Mouse (Mus musculus) lung, embryonic 14.5 days (tissue): ENCODE results near the gene Cx3cr1. TPM values are rescaled to one million over a fixed set of nuclear protein-coding genes. Genes with fewer than 3 reads are reported as not detected.
A peak's percentile ranks its signal among the peaks of the same experiment; 100 is the strongest.

Experiments used
- ATAC-seq: fragments of 200-750 bp; cut with Nextera tagmentation; 2 replicates; pipeline ENCODE4 v1.8.0; 2017; ENCODE audit warnings: mild to moderate bottlenecking, moderate TSS enrichment, moderate library complexity; ENCODE audit not compliant: insufficient read depth
- DNase-seq: peaks from one replicate; pipeline ENCODE4 v3.0.0-alpha.2; 2015
- H3K27ac ChIP-seq: fragments of 300-500 bp; sonication (generic); 2 replicates; pipeline ENCODE4 v1.5.1; 2014; ENCODE audit warnings: low read depth, mild to moderate bottlenecking, moderate library complexity
- H3K27me3 ChIP-seq: fragments of 300-500 bp; sonication (generic); 2 replicates; pipeline ENCODE4 v1.6.1; 2014; ENCODE audit warnings: low read length, control low read depth; ENCODE audit not compliant: insufficient read depth
- H3K36me3 ChIP-seq: fragments of 300-500 bp; sonication (generic); 2 replicates; pipeline ENCODE4 v1.6.1; 2014; ENCODE audit warnings: control low read depth; ENCODE audit not compliant: insufficient read depth
- H3K4me1 ChIP-seq: fragments of 300-500 bp; sonication (generic); 2 replicates; pipeline ENCODE4 v1.6.1; 2014; ENCODE audit warnings: antibody characterized with exemption, control low read depth; ENCODE audit not compliant: insufficient read depth
- H3K4me2 ChIP-seq: fragments of 300-500 bp; sonication (generic); 2 replicates; pipeline ENCODE4 v1.6.1; 2014; ENCODE audit warnings: mild to moderate bottlenecking
- H3K4me3 ChIP-seq: fragments of 300-500 bp; sonication (generic); 2 replicates; pipeline ENCODE4 v1.5.1; 2014; ENCODE audit warnings: low read depth, low read length
- H3K9ac ChIP-seq: fragments of 300-500 bp; sonication (generic); 2 replicates; pipeline ENCODE4 v1.6.1; 2014
- H3K9me3 ChIP-seq: fragments of 300-500 bp; sonication (generic); 2 replicates; pipeline ENCODE4 v1.6.1; 2016; ENCODE audit warnings: low read depth, low read length, control low read depth
- CTCF ChIP-seq: IDR thresholded peaks from 2 replicates; pipeline ENCODE4 v1.5.1; 2016; ENCODE audit warnings: antibody characterized with exemption, low read depth
- WGBS: fragments of 180-500 bp; shearing (Covaris S2); extraction: QIAGEN DNeasy Blood & Tissue Kit; methylation state at CpG from one replicate; pipeline ENCODE4 v1.1.7; 2014; 5-methylcytosine and 5-hydroxymethylcytosine counted together
- polyA plus RNA-seq: library from polyadenylated mRNA; unstranded; fragments of >200 nt; fragmentation: Nextera tagmentation; extraction: Ambion mirVana; gene quantifications from 2 replicates; pipeline ENCODE4 v1.2.1, GENCODE M21; 2014

Cx3cr1 gene
- polyA plus RNA-seq, 1 experiment from 2014 or later = 9.7 TPM

DNA sequence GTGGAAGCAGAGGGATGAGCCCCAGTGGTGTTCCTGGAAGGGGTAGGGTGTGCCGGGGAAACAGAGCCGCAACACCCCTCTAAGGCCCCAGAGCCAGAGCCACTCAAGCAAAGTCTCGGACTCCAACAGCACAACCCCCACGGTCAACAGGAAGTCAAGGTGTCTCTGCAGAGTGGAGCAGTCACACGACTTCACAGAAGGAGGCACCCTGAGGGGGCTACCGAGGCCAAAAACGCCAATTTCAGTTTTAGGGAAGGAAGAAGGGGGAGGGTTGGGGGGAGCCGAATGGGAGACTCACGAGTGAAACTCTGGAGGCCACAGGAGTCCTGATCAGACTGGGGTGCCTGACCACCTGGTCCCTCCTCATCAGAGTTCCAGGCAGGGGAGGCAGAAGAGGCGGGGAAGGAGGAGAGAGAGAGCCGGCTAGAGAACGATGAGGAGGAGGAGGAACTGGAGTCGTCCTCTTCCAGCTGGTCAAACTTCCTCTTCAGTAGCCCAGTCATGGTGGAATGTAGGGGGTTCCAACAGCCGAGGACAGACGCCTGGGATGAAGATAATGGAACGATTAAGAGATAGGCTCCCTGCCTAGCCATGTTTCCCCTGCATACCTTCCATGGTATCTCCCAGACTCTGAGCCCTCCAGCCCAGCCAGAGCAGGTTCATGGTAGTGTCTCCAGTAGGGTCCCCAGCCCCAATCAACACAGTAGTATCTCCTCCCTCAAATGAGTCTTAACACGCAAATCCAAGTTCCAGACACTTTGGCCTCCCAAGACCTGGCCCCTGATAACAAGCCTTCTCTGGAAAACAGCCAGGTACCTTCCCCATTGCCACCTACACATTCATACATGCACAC lies 92.7 kb downstream of the Cx3cr1 start:
- Histone ChIP-seq H3K27me3 (no peaks in the 10 kb centered on the region), H3K4me3 (no peak overlapping the region), H3K27ac (no peak overlapping the region), H3K4me2 (peak overlapping the region; percentile 32; the same call in 1 of the 2 replicates), H3K9me3 (no peaks in the 10 kb centered on the region), H3K4me1 (peaks cover 50% of the 10 kb centered on the region), H3K9ac (no peak overlapping the region), H3K36me3 (peaks cover 32% of the 10 kb centered on the region)
- DNase-seq = no peak
- 20% methylated on average over 17 of the region's 17 CpGs for WGBS
- no peak for TF ChIP-seq CTCF
- ATAC-seq = no peak

DNA sequence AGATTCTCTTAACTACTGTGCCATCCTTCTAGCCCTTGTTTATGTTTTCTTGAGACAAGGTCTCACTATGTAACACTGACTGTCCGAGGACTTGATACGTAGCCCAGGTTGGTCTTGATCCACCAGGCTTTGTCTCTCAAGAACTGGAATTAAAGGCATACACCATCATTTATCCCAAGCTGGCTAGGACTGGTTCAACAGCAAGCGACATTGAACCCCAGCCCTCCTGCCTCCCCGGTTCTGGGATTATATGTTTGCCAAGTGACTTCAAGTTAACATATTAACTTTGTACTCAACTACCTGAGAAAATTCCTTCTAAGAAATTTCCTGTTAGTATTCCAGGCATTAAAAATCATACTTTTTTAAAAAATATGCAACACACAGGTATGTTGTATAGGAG lies 94.4 kb downstream of the Cx3cr1 start:
- H3K27me3 ChIP-seq = no peaks in the 10 kb centered on the region
- TF ChIP-seq CTCF = no peak
- H3K4me3 ChIP-seq = no peak overlapping the region
- WGBS = 82% methylated on average over 4 of the region's 4 CpGs
- no peak overlapping the region for H3K27ac ChIP-seq
- H3K9ac ChIP-seq = no peak overlapping the region
- no peak overlapping the region for H3K4me2 ChIP-seq
- ATAC-seq (no peak), DNase-seq (no peak)
- H3K9me3 ChIP-seq = no peaks in the 10 kb centered on the region
- H3K36me3 ChIP-seq = peaks cover 41% of the 10 kb centered on the region
- H3K4me1 ChIP-seq = peaks cover 42% of the 10 kb centered on the region

DNA sequence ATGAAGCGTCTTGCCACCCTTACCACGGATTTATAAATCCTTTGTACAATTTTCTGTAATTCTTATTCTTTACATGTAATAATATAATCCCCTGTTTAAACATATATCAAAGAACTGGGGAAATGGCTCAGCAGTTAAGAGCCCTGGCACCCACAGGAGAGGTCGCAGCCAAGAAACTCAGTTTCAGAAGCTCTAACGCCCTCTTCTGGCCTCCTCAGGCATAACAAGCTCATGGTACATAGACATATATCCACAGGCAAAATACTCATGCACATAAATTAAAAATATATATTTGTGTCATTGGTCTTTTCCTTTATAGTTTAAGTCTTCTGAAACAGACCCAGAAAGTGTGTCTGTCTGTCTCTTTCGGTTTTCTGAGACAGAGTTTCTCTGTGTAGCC lies 95.1 kb downstream of the Cx3cr1 start:
- peak; percentile 33 for TF ChIP-seq CTCF
- peaks cover 38% of the 10 kb centered on the region for H3K4me1 ChIP-seq

DNA sequence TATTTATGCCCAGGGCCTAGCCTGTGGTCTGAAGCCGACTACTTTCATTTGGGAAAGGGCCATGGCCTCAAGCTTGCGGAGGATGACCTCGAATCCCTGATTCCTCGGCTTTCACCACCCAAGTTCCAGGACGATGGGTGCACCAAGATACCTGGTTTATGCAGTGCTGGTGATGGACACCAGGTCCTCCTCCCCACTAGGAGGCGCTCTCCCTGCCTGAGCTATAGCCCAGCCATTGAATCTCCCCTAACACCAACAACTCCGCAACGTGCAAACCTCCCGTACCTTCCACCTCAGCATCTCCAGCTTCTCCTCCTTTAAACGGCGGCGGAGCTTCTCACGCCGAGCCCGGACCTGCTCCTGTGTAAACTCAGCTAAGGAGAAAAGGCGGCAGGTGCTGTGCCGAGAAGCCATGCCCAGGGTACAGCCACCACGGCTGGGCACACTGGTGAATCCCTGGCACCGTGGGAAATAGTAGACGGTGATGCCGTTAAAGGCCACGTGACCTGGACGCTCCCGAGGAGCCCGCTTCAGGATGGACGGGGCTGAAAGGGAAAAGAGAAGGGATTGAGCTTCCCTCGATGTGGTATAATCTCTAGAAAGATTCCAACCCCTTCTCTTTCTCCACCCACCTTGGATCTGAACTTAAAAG lies 95.7 kb downstream of the Cx3cr1 start:
- peaks cover 41% of the 10 kb centered on the region for H3K36me3 ChIP-seq
- H3K27ac ChIP-seq = no peak overlapping the region
- ATAC-seq = no peak
- H3K4me1 ChIP-seq = peaks cover 33% of the 10 kb centered on the region
- 92% methylated on average over 27 of the region's 27 CpGs for WGBS
- no peak for DNase-seq
- H3K9ac ChIP-seq = no peak overlapping the region
- peak; percentile 63 for TF ChIP-seq CTCF
- no peaks in the 10 kb centered on the region for H3K27me3 ChIP-seq
- no peak overlapping the region for H3K4me2 ChIP-seq
- no peak overlapping the region for H3K4me3 ChIP-seq
- no peaks in the 10 kb centered on the region for H3K9me3 ChIP-seq

More for the DNA sequence above, 95.1 kb downstream of the Cx3cr1 start:
- no peaks in the 10 kb centered on the region for H3K9me3 ChIP-seq
- no peak overlapping the region for H3K4me2 ChIP-seq
- no peak overlapping the region for H3K4me3 ChIP-seq
- no peak overlapping the region for H3K27ac ChIP-seq
- 73% methylated on average over 5 of the region's 5 CpGs for WGBS
- no peaks in the 10 kb centered on the region for H3K27me3 ChIP-seq
- no peak for DNase-seq
- H3K9ac ChIP-seq = no peak overlapping the region
- no peak for ATAC-seq
- peaks cover 41% of the 10 kb centered on the region for H3K36me3 ChIP-seq

DNA sequence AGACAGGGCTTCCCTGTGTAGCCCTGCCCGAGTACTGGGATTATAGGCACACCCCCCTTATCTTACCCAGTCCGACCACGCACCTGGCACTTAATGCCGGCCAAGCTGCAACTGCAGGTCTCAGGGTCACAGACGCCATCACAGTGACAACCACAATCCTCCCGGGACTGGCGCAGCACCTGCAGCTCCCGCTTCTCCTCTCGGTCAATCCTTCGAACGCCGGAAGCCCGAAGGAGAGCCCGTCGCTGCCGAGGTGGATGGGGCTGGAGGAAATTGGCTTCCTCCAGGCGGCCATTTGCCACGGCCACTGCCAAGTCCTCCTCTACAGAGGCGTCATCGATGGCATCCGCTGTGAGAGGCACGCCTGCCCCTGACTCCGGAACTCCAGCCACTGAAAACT lies 96.4 kb downstream of the Cx3cr1 start:
- no peak overlapping the region for H3K4me3 ChIP-seq
- no peak for TF ChIP-seq CTCF
- no peak for DNase-seq
- peaks cover 27% of the 10 kb centered on the region for H3K4me1 ChIP-seq
- no peaks in the 10 kb centered on the region for H3K9me3 ChIP-seq
- no peak overlapping the region for H3K4me2 ChIP-seq
- H3K27me3 ChIP-seq = no peaks in the 10 kb centered on the region
- H3K36me3 ChIP-seq = peaks cover 41% of the 10 kb centered on the region
- WGBS = 89% methylated on average over 23 of the region's 23 CpGs
- no peak overlapping the region for H3K27ac ChIP-seq
- no peak overlapping the region for H3K9ac ChIP-seq
- no peak for ATAC-seq

DNA sequence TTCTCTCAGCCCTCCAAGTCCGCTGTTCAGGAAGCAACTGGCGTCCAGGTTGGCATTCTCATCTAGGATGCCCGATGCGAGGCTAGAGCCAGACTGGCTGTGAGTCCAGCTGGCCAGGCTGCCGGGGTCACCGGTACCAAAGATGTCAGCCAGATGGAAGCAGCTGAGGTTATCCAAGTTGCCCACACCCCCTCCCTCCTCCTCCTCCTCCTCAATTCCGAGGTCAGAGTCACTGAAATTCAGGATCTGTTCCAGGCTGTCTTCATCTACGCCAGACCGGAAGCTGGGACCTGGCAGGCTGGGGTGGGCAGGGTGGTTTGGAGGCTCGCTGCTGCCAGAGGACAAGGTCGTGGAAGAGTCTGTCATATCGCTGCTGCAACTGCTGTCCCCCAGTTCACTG lies 97.1 kb downstream of the Cx3cr1 start:
- ATAC-seq = no peak

DNA sequence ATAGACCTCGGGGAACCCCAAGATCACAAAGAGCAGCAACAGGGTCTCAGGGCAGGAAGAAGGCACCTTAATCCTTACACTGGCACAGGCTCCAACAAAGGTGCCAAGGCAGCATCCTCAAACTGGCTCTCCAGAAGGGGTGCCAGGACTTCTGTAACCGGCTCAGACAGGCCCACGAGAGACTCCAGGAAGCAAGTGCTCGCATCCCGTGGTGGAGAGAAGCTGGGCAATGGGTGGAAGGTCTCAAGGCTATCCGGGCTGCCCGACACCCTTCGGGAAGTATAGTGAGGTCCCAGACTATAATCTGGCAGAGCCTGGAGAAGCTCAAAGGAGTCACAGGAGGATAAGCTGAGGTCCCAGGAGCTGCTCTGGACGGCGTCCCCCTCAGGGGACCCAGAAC lies 97.5 kb downstream of the Cx3cr1 start:
- Histone ChIP-seq H3K4me2 (no peak overlapping the region), H3K4me3 (no peak overlapping the region), H3K9me3 (no peaks in the 10 kb centered on the region), H3K9ac (no peak overlapping the region), H3K4me1 (peaks cover 16% of the 10 kb centered on the region; the same call in 1 of the 2 replicates), H3K27me3 (no peaks in the 10 kb centered on the region), H3K36me3 (peaks cover 41% of the 10 kb centered on the region), H3K27ac (no peak overlapping the region)
- 93% methylated on average over 10 of the region's 10 CpGs for WGBS
- ATAC-seq = no peak
- TF ChIP-seq CTCF = no peak
- no peak for DNase-seq

More for the DNA sequence above, 97.1 kb downstream of the Cx3cr1 start:
- H3K27me3 ChIP-seq = no peaks in the 10 kb centered on the region
- WGBS = 82% methylated on average over 12 of the region's 12 CpGs
- DNase-seq = no peak
- no peaks in the 10 kb centered on the region for H3K9me3 ChIP-seq
- no peak overlapping the region for H3K9ac ChIP-seq
- H3K36me3 ChIP-seq = peaks cover 41% of the 10 kb centered on the region
- no peak for TF ChIP-seq CTCF
- no peak overlapping the region for H3K4me3 ChIP-seq
- H3K4me2 ChIP-seq = no peak overlapping the region
- no peak overlapping the region for H3K27ac ChIP-seq
- H3K4me1 ChIP-seq = peaks cover 20% of the 10 kb centered on the region
